Mouse (Mus musculus): ENCODE results near the gene Gm21258. TPM values are rescaled to one million over a fixed set of nuclear protein-coding genes. Genes with fewer than 3 reads are reported as not detected.
"Not testable (repeated sequence)": the region's sequence is repeated elsewhere in the genome, so short reads cannot be mapped to it uniquely, and the experiment has no call there.

Gene Gm21258
- total RNA-seq (2017): not detected in 2 replicates

DNA sequence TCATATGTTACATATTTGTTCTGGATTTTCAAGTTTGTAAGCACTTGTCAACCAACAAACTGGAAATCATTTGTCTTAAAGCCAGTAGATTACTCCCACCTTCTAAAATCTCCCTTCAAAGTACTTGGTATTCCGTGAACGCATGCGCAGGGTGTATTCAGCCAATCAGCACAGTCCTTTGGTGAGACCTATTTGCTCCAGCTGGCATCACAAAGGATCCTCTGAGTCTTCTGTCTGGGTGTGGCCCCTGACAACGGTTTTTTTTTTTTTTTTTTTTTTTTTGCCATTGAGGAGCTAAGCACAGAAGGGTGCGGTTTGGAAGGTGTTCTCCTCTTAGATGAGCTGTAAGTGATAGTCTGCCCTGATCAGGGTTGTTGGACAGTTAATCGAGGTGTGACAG, at the start of gene Gm21258:
Gm21258 (plus strand) TSS at position 301 of the 400 bp plus-strand sequence.
- not testable (repeated sequence) for ATAC-seq (ENCODE audit: extremely low read depth, insufficient number of reproducible peaks, low FRiP score, poor library complexity, severe bottlenecking)

Measured in neutrophil, adult 5-6 weeks (primary cell).